Mouse (Mus musculus) megakaryocyte, adult 5-6 weeks (primary cell): Measurements from ENCODE around the gene Gse1. TPM values are rescaled to one million over a fixed set of nuclear protein-coding genes. Genes with fewer than 3 reads are reported as not detected.

Source experiments
- ATAC-seq: 2 replicates; pipeline ENCODE4 v1.8.0; 2016; ENCODE audit warnings: mild to moderate bottlenecking, inconsistent platforms; ENCODE audit not compliant: poor library complexity, severe bottlenecking
- total RNA-seq, 2 experiments: library from RNA; stranded (forward) in 1 of 2; stranded (reverse) in 1 of 2; fragments of 153-499, 151-499 nt in 1 of 2; fragments of 221-1000, 200-1000 nt in 1 of 2; gene quantifications; 2 replicates each; pipeline versions ENCODE4 v1.2.3 to v1.2.4; 2015 to 2017

The Gse1 gene
- total RNA-seq, 2 experiments from 2014 or later: 6.1 to 18.3 TPM

DNA sequence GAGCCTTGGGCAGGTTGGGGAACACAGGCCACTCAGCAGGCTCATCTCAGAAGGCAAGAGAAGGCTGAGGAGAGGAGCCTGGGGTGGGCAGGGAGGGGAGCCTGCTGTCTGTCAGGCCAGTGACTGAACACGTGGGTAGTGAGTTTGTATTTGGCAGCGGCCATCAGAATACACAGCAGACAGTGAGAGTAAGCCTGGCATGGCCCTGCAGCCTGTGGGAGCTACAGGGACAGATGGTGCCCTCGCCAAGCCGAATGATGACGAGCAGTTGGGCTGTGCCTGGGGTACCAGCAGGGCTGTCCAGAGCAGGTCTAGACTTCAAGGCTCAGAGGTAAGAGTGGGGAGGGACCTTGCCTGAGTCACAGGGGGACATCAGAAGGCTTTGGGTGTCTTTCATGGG is 399.0 kb downstream of the Gse1 start:
- ATAC-seq: no peak

DNA sequence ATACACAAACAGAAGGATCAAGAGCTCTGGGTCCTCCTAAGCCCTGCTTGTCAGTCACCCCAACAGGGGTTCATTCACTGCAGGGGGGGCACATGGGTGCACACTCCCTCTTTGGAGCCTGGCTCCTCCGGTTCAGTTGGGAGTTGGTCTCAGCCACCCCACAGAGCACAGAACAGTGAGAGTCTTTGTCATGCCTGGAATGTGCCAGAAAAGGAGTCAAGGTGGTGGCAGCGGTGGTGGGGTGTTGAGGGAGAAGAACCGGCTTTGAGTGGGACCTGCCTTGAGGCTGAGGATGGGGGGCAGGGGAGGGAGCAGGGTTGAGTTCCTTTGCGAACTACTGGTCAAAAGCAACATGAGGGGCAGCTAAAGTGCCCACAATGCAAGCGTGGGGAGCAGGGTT is 401.8 kb downstream of the Gse1 start:
- no peak for ATAC-seq

DNA sequence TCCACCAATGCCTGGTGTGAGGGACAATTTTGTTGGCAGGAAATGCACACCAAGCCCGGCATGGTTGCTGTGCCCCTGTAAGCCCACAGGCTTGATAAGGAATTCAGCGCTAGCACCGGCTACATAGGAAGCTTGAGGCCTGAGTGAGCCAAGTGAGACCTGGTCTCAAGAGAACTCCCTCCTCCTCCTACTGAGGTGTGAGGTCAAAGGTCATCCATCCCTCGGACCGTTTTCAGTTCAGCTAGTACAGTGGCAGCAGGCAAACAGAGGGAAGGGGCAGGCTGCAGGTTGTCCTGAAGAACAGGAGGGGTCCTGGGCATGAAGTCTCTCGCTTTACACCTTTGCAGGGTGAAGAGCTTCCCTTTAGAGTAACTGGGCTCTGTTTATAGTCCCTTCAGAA is 402.6 kb downstream of the Gse1 start:
- ATAC-seq: no peak

Other genes with a start within 250 kb of the Gse1 start
- gene Crispld2, start 236.0 kb upstream of the Gse1 start, total RNA-seq (2015): 6.4 and 8.8 TPM in 2 replicates
- gene Crispld2, start 236.0 kb upstream of the Gse1 start, total RNA-seq (2017): 7.8 and 10.5 TPM in 2 replicates
- gene Zdhhc7, start 127.0 kb upstream of the Gse1 start, total RNA-seq (2015): 21.1 and 23.0 TPM in 2 replicates
- gene Zdhhc7, start 127.0 kb upstream of the Gse1 start, total RNA-seq (2017): 31.8 and 33.3 TPM in 2 replicates
- 61.4 and 76.5 TPM in 2 replicates for gene 6430548M08Rik, start 114.3 kb upstream of the Gse1 start, total RNA-seq (2015)
- gene 6430548M08Rik, start 114.3 kb upstream of the Gse1 start, total RNA-seq (2017): 70.0 and 87.2 TPM in 2 replicates
- not detected in 2 replicates for gene Fam92b, start 51.0 kb upstream of the Gse1 start, total RNA-seq (2015)
- not detected in 2 replicates for gene Fam92b, start 51.0 kb upstream of the Gse1 start, total RNA-seq (2017)